In the genomic region with DNA sequence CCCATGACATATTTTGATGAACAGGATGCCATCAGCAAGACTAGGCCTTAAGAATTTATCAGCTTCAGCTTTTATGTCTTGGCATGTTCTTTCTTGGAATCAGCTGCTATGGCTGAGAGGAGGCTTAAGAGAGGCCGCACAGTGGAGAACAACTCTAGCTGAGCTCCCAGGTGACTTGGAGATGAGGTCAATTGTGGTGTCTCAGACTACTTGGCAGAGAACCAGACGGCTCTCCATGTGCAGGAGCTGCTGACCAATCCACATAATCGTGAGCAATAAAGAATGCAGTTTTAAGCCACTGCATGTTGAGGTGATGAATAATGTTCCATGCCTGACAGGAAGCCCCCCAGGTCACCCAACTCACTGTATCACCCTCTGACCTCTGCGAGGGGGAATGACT, we compare ENCODE assay signal across 13 mouse cellular contexts.
"Had no signal": no experiment of that assay in that cellular context is flagged by ENCODE, and none has a peak within 500 bp of the region (broad histone marks: within the 10 kb centered on the region; RNA-seq: fewer than 3 reads in every experiment).

No protein-coding gene starts in this region.

- DNase-seq: kidney, adult 8-10 months; kidney, postnatal 14 days; kidney, postnatal 4 days; liver; lung, adult 18-20 months; lung, postnatal 10 days; lung, postnatal 36 days; midbrain, embryonic 14.5 days; right cerebral cortex, adult 18-20 months; right cerebral cortex, postnatal 14 days; right cerebral cortex, postnatal 4 days; thymus, postnatal 4 days had no signal

- ATAC-seq: liver, embryonic 12.5 days had no signal
